Mouse (Mus musculus) CH12.LX (cell line): ENCODE data around the gene Ctnnd1. TPM values are rescaled to one million over a fixed set of nuclear protein-coding genes. Genes with fewer than 3 reads are reported as not detected.

Experiments
- DNase-seq: peaks from one replicate; pipeline ENCODE4 v3.0.0-alpha.2; 2013; ENCODE audit errors: extremely low read depth
- H3K27ac ChIP-seq: 2 replicates; pipeline ENCODE4 v1.5.1; 2012; ENCODE audit warnings: low read depth, mild to moderate bottlenecking, control low read depth, moderate library complexity; ENCODE audit not compliant: insufficient read depth
- H3K27me3 ChIP-seq: replicated peaks from 2 replicates; pipeline ENCODE3; 2012; ENCODE audit warnings: inconsistent platforms
- H3K36me3 ChIP-seq, 2 experiments: replicated peaks in 1 of 2; 2 replicates each; pipeline versions ENCODE3 to v1.6.1; 2012; ENCODE audit warnings: inconsistent platforms in 1 of 2, low read length in 1 of 2, mild to moderate bottlenecking in 1 of 2, mixed read lengths in 1 of 2, moderate library complexity in 1 of 2; ENCODE audit not compliant: control insufficient read depth in 1 of 2, insufficient read depth in 1 of 2
- H3K4me1 ChIP-seq, 2 experiments: 2 replicates each; pipeline ENCODE4 v1.6.1; 2012; ENCODE audit warnings: inconsistent platforms in 1 of 2, moderate library complexity in 1 of 2; ENCODE audit not compliant: insufficient read depth in 2 of 2, control insufficient read depth in 1 of 2
- H3K4me2 ChIP-seq: 2 replicates; pipeline ENCODE4 v1.6.1; 2012; ENCODE audit warnings: low read depth, mild to moderate bottlenecking, control low read depth; ENCODE audit not compliant: poor library complexity, insufficient read depth, severe bottlenecking
- H3K4me3 ChIP-seq, 3 experiments: fragments of 150-350 bp in 1 of 3; sonication (generic) in 1 of 3; replicated peaks in 1 of 3; 2 replicates each; pipeline versions ENCODE3 to v1.5.1; 2011 to 2012; ENCODE audit warnings: low read depth in 2 of 3, low read length in 2 of 3, mild to moderate bottlenecking in 2 of 3, moderate library complexity in 2 of 3, control low read depth in 1 of 3, improper control_type of control experiment in 1 of 3, inconsistent platforms in 1 of 3, mixed read lengths in 1 of 3; ENCODE audit not compliant: poor library complexity in 1 of 3
- H3K79me2 ChIP-seq: replicated peaks from 2 replicates; pipeline ENCODE4 v1.6.1; 2012; ENCODE audit warnings: mild to moderate bottlenecking, moderate library complexity; ENCODE audit not compliant: control insufficient read depth, poor library complexity, insufficient read depth, severe bottlenecking; ENCODE audit errors: extremely low read depth
- H3K9ac ChIP-seq: 2 replicates; pipeline ENCODE4 v1.6.1; 2012; ENCODE audit warnings: low read depth, mild to moderate bottlenecking, control low read depth, moderate library complexity; ENCODE audit not compliant: insufficient read depth
- H3K9me3 ChIP-seq: replicated peaks from 2 replicates; pipeline ENCODE3; 2012; ENCODE audit warnings: low read length, inconsistent platforms, mixed read lengths
- BHLHE40 ChIP-seq: IDR thresholded peaks from 2 replicates; pipeline ENCODE4 v1.6.1; 2011; ENCODE audit warnings: mild to moderate bottlenecking, low read depth, low read length, improper control_type of control experiment
- CTCF ChIP-seq, 2 experiments: IDR thresholded peaks in 1 of 2; conservative IDR thresholded peaks in 1 of 2; 2 replicates each; pipeline ENCODE4 v1.5.1; 2011 to 2012; ENCODE audit warnings: low read depth in 2 of 2, low read length in 2 of 2, improper control_type of control experiment in 1 of 2, inconsistent platforms in 1 of 2, mild to moderate bottlenecking in 1 of 2, moderate library complexity in 1 of 2
- ELF1 ChIP-seq: IDR thresholded peaks from 2 replicates; pipeline ENCODE4 v1.6.1; 2014; ENCODE audit warnings: low read depth, mild to moderate bottlenecking, inconsistent platforms, low read length, improper control_type of control experiment
- EP300 ChIP-seq: IDR thresholded peaks from 2 replicates; pipeline ENCODE4 v1.6.1; 2011; ENCODE audit warnings: low read length, improper control_type of control experiment
- GABPA ChIP-seq: IDR thresholded peaks from 2 replicates; pipeline ENCODE4 v1.6.1; 2012; ENCODE audit warnings: low read depth, low read length, improper control_type of control experiment, inconsistent platforms; ENCODE audit not compliant: insufficient replicate concordance
- JUN ChIP-seq: IDR thresholded peaks from 2 replicates; pipeline ENCODE4 v1.6.1; 2011; ENCODE audit warnings: low read depth, mild to moderate bottlenecking, low read length, improper control_type of control experiment, moderate library complexity; ENCODE audit not compliant: insufficient read depth
- JUND ChIP-seq: conservative IDR thresholded peaks from 2 replicates; pipeline ENCODE4 v1.6.1; 2011; ENCODE audit warnings: low read depth, low read length, improper control_type of control experiment
- MEF2A ChIP-seq: IDR thresholded peaks from 2 replicates; pipeline ENCODE4 v1.6.1; 2014; ENCODE audit warnings: low read depth, mild to moderate bottlenecking, inconsistent platforms, low read length, improper control_type of control experiment, borderline replicate concordance
- RAD21 ChIP-seq: IDR thresholded peaks from 2 replicates; pipeline ENCODE4 v1.6.1; 2011; ENCODE audit warnings: low read depth, mild to moderate bottlenecking, low read length, improper control_type of control experiment, moderate library complexity
- SIN3A ChIP-seq: IDR thresholded peaks from 2 replicates; pipeline ENCODE4 v1.6.1; 2012; ENCODE audit warnings: low read length, improper control_type of control experiment, inconsistent platforms
- SMC3 ChIP-seq: IDR thresholded peaks from 2 replicates; pipeline ENCODE4 v1.6.1; 2011; ENCODE audit warnings: low read depth, low read length, improper control_type of control experiment
- ZMIZ1 ChIP-seq: IDR thresholded peaks from 2 replicates; pipeline ENCODE4 v1.6.1; 2012; ENCODE audit warnings: low read depth, mild to moderate bottlenecking, inconsistent platforms, low read length, improper control_type of control experiment
- dilution Hi-C: fragments of 300-500 bp; cut with MboI; formaldehyde crosslinking; loops from 2 replicates; pipeline ENCODE4 v1.14.3; 2020; ENCODE audit warnings: low sequenced_read_pairs; ENCODE audit not compliant: extremely low pct_unique_long_range_greater_than_20kb, extremely low pct_ligation_motif_present
- in situ Hi-C: fragments of 300-500 bp; cut with MboI; formaldehyde crosslinking; loops from 3 replicates; pipeline ENCODE4 v1.14.3; 2019; ENCODE audit warnings: low sequenced_read_pairs, low pct_ligation_motif_present, low pct_unique_long_range_greater_than_20kb, mixed read lengths
- polyA plus RNA-seq: library from polyadenylated mRNA; unstranded; fragments of >175 nt; gene quantifications from 2 replicates; pipeline ENCODE4 v1.2.1, GENCODE M21; 2012; ENCODE audit warnings: low read depth; ENCODE audit not compliant: insufficient read length
- total RNA-seq, 2 experiments: library from RNA; depleted of rRNA; stranded (reverse); fragments of 300-350 nt in 1 of 2; fragments of >200 nt in 1 of 2; gene quantifications; 2 replicates each; pipeline ENCODE4 v1.2.3; 2012 to 2014

Ctnnd1 gene
- total and polyA plus RNA-seq, 3 experiments = 0.38 to 2.8 (median 1.2) TPM

- Histone ChIP-seq H3K4me1 (peaks cover 4 to 18% of the 10 kb centered on the region in 2 experiments; a peak in 3 of 4 replicates), H3K27me3 (no peaks in the 10 kb centered on the region), H3K9ac (peak overlapping the region; percentile 45), H3K79me2 (no peaks in the 10 kb centered on the region), H3K4me3 (peak overlapping the region in 1 of 3 experiments; percentile 26), H3K27ac (no peak overlapping the region), H3K9me3 (peaks cover 2% of the 10 kb centered on the region), H3K4me2 (peak overlapping the region; percentile 56; the same call in 1 of the 2 replicates), H3K36me3 (peaks cover 0 to 5% of the 10 kb centered on the region in 2 experiments)
- 0 out of 2 replicates have a peak, but pooled peaks have one; percentile 13 for TF ChIP-seq JUN
- peak; percentile 65 to 87 for TF ChIP-seq CTCF (conservative IDR thresholded peaks at IDR 0.05 in 1 of 2, IDR thresholded peaks at IDR 0.05 in 1 of 2; ENCODE audit: low read depth in 2 of 2, low read length in 2 of 2)
- TF ChIP-seq JUND = 0 out of 2 replicates have a peak, but pooled peaks have one; percentile 39
- TF ChIP-seq MEF2A = 0 out of 2 replicates have a peak, but pooled peaks have one; percentile 33
- peak; percentile 86 for TF ChIP-seq ELF1
- TF ChIP-seq RAD21 = peak; percentile 82
- TF ChIP-seq SMC3 = peak; percentile 64
- no peak for TF ChIP-seq ZMIZ1
- no peak for TF ChIP-seq SIN3A
- TF ChIP-seq GABPA = no peak
- dilution Hi-C loops (no loop called here), in situ Hi-C loops (loop anchor here (5.0 kb wide), 1 partner anchor 34 kb away; the partner anchor contains the start of gene Ctnnd1)
- DNase-seq = peak; percentile 75
Measured at GRCm38 (mm10) chr2:84617637-84618515, 32.7 kb downstream of the Ctnnd1 start.

GRCm38 (mm10) chr2:84612764-84613163 is 37.8 kb downstream of the Ctnnd1 start:
- H3K4me1 ChIP-seq = peaks cover 0 to 3% of the 10 kb centered on the region in 2 experiments; a peak in 1 of 4 replicates
- no peak for DNase-seq
- in situ Hi-C loops (no loop called here), dilution Hi-C loops (no loop called here)
- TF ChIP-seq EP300 (no peak), BHLHE40 (no peak)
- peaks cover 0 to 5% of the 10 kb centered on the region in 2 experiments for H3K36me3 ChIP-seq
- no peak overlapping the region for H3K4me2 ChIP-seq
- no peaks in the 10 kb centered on the region for H3K9me3 ChIP-seq
- H3K9ac ChIP-seq = no peak overlapping the region
- H3K79me2 ChIP-seq = no peaks in the 10 kb centered on the region
- no peak overlapping the region for H3K27ac ChIP-seq
- H3K27me3 ChIP-seq = no peaks in the 10 kb centered on the region
- H3K4me3 ChIP-seq = no peak overlapping the region
